Mouse (Mus musculus): ENCODE data around the gene Moap1. TPM values are rescaled to one million over a fixed set of nuclear protein-coding genes. Genes with fewer than 3 reads are reported as not detected.

Gene Moap1
- total and polyA plus RNA-seq, 3 experiments = 8.2 to 8.4 TPM; not detected in 1

DNA sequence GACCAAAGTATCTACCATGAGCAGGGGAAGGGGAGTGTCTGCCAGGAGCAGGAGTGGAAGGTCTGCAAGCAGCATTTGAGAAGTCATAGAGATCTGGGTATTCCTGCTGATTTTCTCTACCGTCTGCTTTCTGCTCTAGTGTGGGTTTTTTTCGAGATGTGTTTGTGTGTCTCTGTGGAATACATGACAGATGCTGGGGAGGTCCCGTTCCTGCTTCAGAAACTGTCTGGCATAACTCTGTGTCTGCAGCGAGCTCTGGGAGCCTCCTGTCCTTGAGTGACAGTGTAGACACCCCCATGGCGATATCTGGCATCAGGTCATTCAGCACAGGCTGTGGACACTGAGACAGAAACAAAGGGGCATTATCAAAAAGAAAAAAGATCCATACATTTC is 42.1 kb upstream of the Moap1 start:
- Histone ChIP-seq H3K4me3 (ENCODE audit: control insufficient read depth in 1 of 2, insufficient read depth in 1 of 2, low read depth in 2 of 2, low read length in 2 of 2) (no peak overlapping the region), H3K27ac (ENCODE audit: control insufficient read depth, low read depth, low read length) (no peak overlapping the region), H3K27me3 (ENCODE audit: control insufficient read depth in 1 of 2, insufficient read depth in 2 of 2, low read length in 2 of 2) (no peaks in the 10 kb centered on the region), H3K9me3 (replicated peaks; ENCODE audit: insufficient read depth, low read length) (no peaks in the 10 kb centered on the region), H3K79me2 (ENCODE audit: control insufficient read depth, insufficient read depth, low read length, poor library complexity) (no peaks in the 10 kb centered on the region), H3K9ac (ENCODE audit: control insufficient read depth, low read depth, low read length, poor library complexity, severe bottlenecking) (no peak overlapping the region), H3K4me1 (ENCODE audit: control insufficient read depth in 1 of 2, insufficient read depth in 2 of 2, low read length in 2 of 2) (no peaks in the 10 kb centered on the region), H3K36me3 (ENCODE audit: control insufficient read depth in 1 of 2, insufficient read depth in 2 of 2, low read length in 2 of 2) (peaks cover 0 to 4% of the 10 kb centered on the region in 2 experiments; a peak in 2 of 4 replicates)
- TF ChIP-seq ZMIZ1 (IDR thresholded peaks at IDR 0.05; ENCODE audit: low read depth, low read length) (no peak), RCOR1 (IDR thresholded peaks at IDR 0.05; ENCODE audit: low read depth, low read length) (no peak), RAD21 (IDR thresholded peaks at IDR 0.05; ENCODE audit: low read depth, low read length) (no peak), MYB (IDR thresholded peaks at IDR 0.05; ENCODE audit: low read depth, low read length) (no peak), ETS1 (IDR thresholded peaks at IDR 0.05; ENCODE audit: low read depth, low read length) (no peak), TCF12 (IDR thresholded peaks at IDR 0.05; ENCODE audit: low read depth, low read length) (no peak), MAX (IDR thresholded peaks at IDR 0.05; ENCODE audit: low read length) (no peak), MAZ (IDR thresholded peaks at IDR 0.05; ENCODE audit: low read depth, low read length) (no peak)
- DNase-seq (ENCODE audit: low read depth, low spot score) = no peak

DNA sequence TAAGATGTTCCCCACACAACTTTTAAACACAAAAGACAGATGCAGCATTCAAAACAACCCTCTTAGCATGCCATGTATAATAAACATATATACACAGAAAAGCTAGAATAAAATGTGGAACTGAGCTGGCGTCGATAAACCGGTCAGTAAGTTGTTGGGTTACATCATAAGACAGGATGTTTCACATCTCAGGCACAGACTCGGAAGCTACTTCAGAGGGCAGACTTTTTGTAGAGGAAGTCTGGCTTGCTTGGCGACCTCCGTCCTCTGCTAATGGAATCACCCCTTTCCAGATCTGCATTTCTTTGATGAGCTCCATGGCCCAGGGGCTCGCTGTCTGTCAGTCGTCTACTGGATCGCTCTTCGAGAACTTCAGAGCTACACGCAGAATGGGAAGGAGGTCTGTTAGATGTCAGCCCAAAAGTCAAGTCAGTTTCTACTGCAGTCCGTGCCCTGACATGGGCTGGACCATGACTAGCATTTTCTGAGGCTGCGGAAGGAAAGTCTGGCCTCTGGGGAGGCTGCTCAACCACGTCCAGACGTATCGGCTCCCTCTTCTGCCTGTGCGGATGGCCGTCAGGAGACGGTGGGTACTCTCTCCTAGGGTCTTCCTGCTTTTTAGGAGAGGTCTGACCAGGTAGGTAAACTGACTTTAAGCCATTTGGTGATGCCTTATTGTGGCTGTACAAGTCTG is 41.6 kb upstream of the Moap1 start:
- no peaks in the 10 kb centered on the region for H3K27me3 ChIP-seq (ENCODE audit: control insufficient read depth in 1 of 2, insufficient read depth in 2 of 2, low read length in 2 of 2)
- H3K4me1 ChIP-seq (ENCODE audit: control insufficient read depth in 1 of 2, insufficient read depth in 2 of 2, low read length in 2 of 2) = no peaks in the 10 kb centered on the region
- no peak for TF ChIP-seq MAFK (IDR thresholded peaks at IDR 0.05; ENCODE audit: borderline replicate concordance, low read depth, low read length)
- TF ChIP-seq USF2 (IDR thresholded peaks at IDR 0.05; ENCODE audit: borderline replicate concordance in 1 of 2, insufficient read depth in 1 of 2, low read depth in 1 of 2, low read length in 2 of 2) = no peak
- TF ChIP-seq TAL1 (IDR thresholded peaks at IDR 0.05; ENCODE audit: low read length) = no peak
- H3K4me3 ChIP-seq (ENCODE audit: control insufficient read depth in 1 of 2, insufficient read depth in 1 of 2, low read depth in 2 of 2, low read length in 2 of 2) = no peak overlapping the region
- H3K79me2 ChIP-seq (ENCODE audit: control insufficient read depth, insufficient read depth, low read length, poor library complexity) = no peaks in the 10 kb centered on the region
- no peak overlapping the region for H3K27ac ChIP-seq (ENCODE audit: control insufficient read depth, low read depth, low read length)
- H3K36me3 ChIP-seq (ENCODE audit: control insufficient read depth in 1 of 2, insufficient read depth in 2 of 2, low read length in 2 of 2) = peaks cover 0 to 1% of the 10 kb centered on the region in 2 experiments; a peak in 2 of 4 replicates
- no peak overlapping the region for H3K9ac ChIP-seq (ENCODE audit: control insufficient read depth, low read depth, low read length, poor library complexity, severe bottlenecking)
- H3K9me3 ChIP-seq (replicated peaks; ENCODE audit: insufficient read depth, low read length) = no peaks in the 10 kb centered on the region
- no peak for DNase-seq (ENCODE audit: low read depth, low spot score)

DNA sequence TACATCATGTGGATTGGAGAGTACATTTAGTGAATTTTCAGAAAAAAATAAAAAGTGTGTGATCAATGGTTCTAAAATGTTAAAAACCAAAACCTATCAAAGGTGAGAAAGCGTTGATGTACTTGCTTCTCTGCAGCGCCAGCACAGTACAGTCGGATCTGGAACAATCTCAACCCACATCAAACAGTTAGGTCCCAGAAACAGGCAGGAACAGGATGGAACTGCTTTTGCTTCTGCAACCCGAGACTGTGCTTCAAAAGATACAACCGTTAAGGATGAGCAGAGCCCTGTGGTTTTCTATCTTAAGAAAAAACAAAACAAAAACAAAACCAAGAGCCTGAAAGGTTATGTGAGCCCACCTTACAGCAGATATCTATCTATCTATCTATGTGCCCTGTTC is 39.4 kb upstream of the Moap1 start:
- no peak for DNase-seq (ENCODE audit: low read depth, low spot score)
- TF ChIP-seq MEF2A (IDR thresholded peaks at IDR 0.05; ENCODE audit: extremely low read depth, insufficient replicate concordance, low read depth, low read length, poor library complexity, severe bottlenecking) (no peak), SMC3 (IDR thresholded peaks at IDR 0.05; ENCODE audit: low read depth, low read length) (no peak), MYB (IDR thresholded peaks at IDR 0.05; ENCODE audit: low read depth, low read length) (no peak), MAFK (IDR thresholded peaks at IDR 0.05; ENCODE audit: borderline replicate concordance, low read depth, low read length) (no peak), MYC (IDR thresholded peaks at IDR 0.05; ENCODE audit: low read depth, low read length) (no peak), JUND (IDR thresholded peaks at IDR 0.05; ENCODE audit: low read depth, low read length) (no peak), CTCF (IDR thresholded peaks at IDR 0.05 in 2 of 3, conservative IDR thresholded peaks at IDR 0.05 in 1 of 3; ENCODE audit: control insufficient read depth in 1 of 3, insufficient read depth in 1 of 3, low read depth in 2 of 3, low read length in 3 of 3, poor library complexity in 1 of 3, severe bottlenecking in 1 of 3) (no peak), E2F4 (IDR thresholded peaks at IDR 0.05; ENCODE audit: borderline replicate concordance, low read depth, low read length) (no peak), POLR2AphosphoS2 (IDR thresholded peaks at IDR 0.05; ENCODE audit: low read length) (no peak), ZNF384 (IDR thresholded peaks at IDR 0.05; ENCODE audit: low read depth, low read length) (no peak), BHLHE40 (IDR thresholded peaks at IDR 0.05; ENCODE audit: borderline replicate concordance, low read depth, low read length) (no peak)

More for the DNA sequence above, 39.4 kb upstream of the Moap1 start:
- Histone ChIP-seq H3K27ac (ENCODE audit: control insufficient read depth, low read depth, low read length) (no peak overlapping the region), H3K79me2 (ENCODE audit: control insufficient read depth, insufficient read depth, low read length, poor library complexity) (no peaks in the 10 kb centered on the region), H3K9ac (ENCODE audit: control insufficient read depth, low read depth, low read length, poor library complexity, severe bottlenecking) (no peak overlapping the region), H3K4me1 (ENCODE audit: control insufficient read depth in 1 of 2, insufficient read depth in 2 of 2, low read length in 2 of 2) (no peaks in the 10 kb centered on the region), H3K27me3 (ENCODE audit: control insufficient read depth in 1 of 2, insufficient read depth in 2 of 2, low read length in 2 of 2) (no peaks in the 10 kb centered on the region), H3K36me3 (ENCODE audit: control insufficient read depth in 1 of 2, insufficient read depth in 2 of 2, low read length in 2 of 2) (no peaks in the 10 kb centered on the region; a peak in 2 of 4 replicates), H3K9me3 (replicated peaks; ENCODE audit: insufficient read depth, low read length) (no peaks in the 10 kb centered on the region), H3K4me3 (ENCODE audit: control insufficient read depth in 1 of 2, insufficient read depth in 1 of 2, low read depth in 2 of 2, low read length in 2 of 2) (no peak overlapping the region)
